Mouse (Mus musculus): ENCODE results near the gene Nek9.

DNA sequence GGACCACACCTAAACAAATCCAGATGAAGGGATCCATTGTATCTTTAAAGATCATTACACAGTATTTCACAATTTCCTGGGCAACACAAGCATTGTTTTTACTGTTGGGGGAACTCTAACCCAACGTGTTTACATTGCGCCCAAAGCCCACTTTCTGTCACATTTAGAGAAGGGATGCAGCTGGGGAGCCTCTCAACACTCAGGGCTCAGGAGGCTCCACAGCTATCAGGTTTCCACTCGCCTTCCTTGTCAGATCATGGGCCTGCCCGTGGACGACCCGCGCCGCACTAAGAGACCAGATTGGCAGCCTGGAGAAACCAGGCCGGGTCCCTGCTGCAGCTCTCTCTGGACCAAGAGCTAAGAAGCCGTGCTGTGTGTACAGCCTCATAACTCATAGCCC, 65.7 kb downstream of the Nek9 start:
- TF ChIP-seq CTCF (IDR thresholded peaks at IDR 0.05; ENCODE audit: extremely low read depth, insufficient read depth, low read length) (no peak), POLR2A (IDR thresholded peaks at IDR 0.05; ENCODE audit: extremely low read depth, insufficient read depth, low read length) (no peak)
